ENCODE assay signal across 14 mouse cellular contexts in genomic region chr11:94412562-94412961, GRCm38 (mm10). TPM values are rescaled to one million over a fixed set of nuclear protein-coding genes. Genes with fewer than 3 reads are reported as not detected.
A peak's percentile ranks its signal among the peaks of the same experiment; 100 is the strongest.
DNase-seq lines count a peak whose midpoint lies in the region; ATAC-seq lines count a peak whose summit lies in the region.
"Had no signal": no experiment of that assay in that cellular context is flagged by ENCODE, and none has a peak within 500 bp of the region (broad histone marks: within the 10 kb centered on the region; RNA-seq: fewer than 3 reads in every experiment).

No protein-coding gene starts in this region.

- H3K4me3 ChIP-seq in heart, embryonic 10.5 days = peak overlapping the region; percentile 43; the same call in 1 of the 2 replicates
- peak overlapping the region; percentile 12 for H3K4me3 ChIP-seq in megakaryocyte, embryonic 14.5 days (replicated peaks)
- H3K4me3 ChIP-seq in hindbrain, embryonic 12.5 days = no peak overlapping the region
- no peak overlapping the region for H3K4me3 ChIP-seq in neural tube, embryonic 13.5 days
- H3K4me3 ChIP-seq: liver, embryonic 12.5 days had no signal

- 0 out of 2 replicates have a peak overlapping the region, but pooled peaks have one; percentile 33 for H3K4me2 ChIP-seq in hindbrain, embryonic 12.5 days (replicated peaks)
- peak overlapping the region; percentile 34; the same call in 1 of the 2 replicates for H3K4me2 ChIP-seq in neural tube, embryonic 13.5 days
- H3K4me2 ChIP-seq: liver, embryonic 12.5 days had no signal

- H3K9ac ChIP-seq in hindbrain, embryonic 12.5 days = no peak overlapping the region
- no peak overlapping the region for H3K9ac ChIP-seq in neural tube, embryonic 13.5 days
- H3K9ac ChIP-seq: liver, embryonic 12.5 days had no signal

- WGBS in heart, embryonic 10.5 days = 17% methylated on average over 2 of the region's 2 CpGs
- WGBS in hindbrain, embryonic 12.5 days = 65% methylated on average over 2 of the region's 2 CpGs
- 75% methylated on average over 2 of the region's 2 CpGs for WGBS in neural tube, embryonic 13.5 days

- H3K36me3 ChIP-seq in heart, embryonic 10.5 days = 0 out of 2 replicates have a peak, but pooled peaks cover 4% of the 10 kb centered on the region
- H3K36me3 ChIP-seq in megakaryocyte, embryonic 14.5 days (replicated peaks; ENCODE audit: low read length) = no peaks in the 10 kb centered on the region
- H3K36me3 ChIP-seq in hindbrain, embryonic 12.5 days = peaks cover 39% of the 10 kb centered on the region
- peaks cover 46% of the 10 kb centered on the region for H3K36me3 ChIP-seq in neural tube, embryonic 13.5 days
- H3K36me3 ChIP-seq: liver, embryonic 12.5 days had no signal

- peaks cover 87% of the 10 kb centered on the region for H3K27me3 ChIP-seq in heart, embryonic 10.5 days (ENCODE audit: insufficient read depth, poor library complexity, severe bottlenecking)
- peaks cover 95% of the 10 kb centered on the region for H3K27me3 ChIP-seq in megakaryocyte, embryonic 14.5 days (replicated peaks)
- peaks cover 9% of the 10 kb centered on the region for H3K27me3 ChIP-seq in hindbrain, embryonic 12.5 days
- peaks cover 13% of the 10 kb centered on the region for H3K27me3 ChIP-seq in neural tube, embryonic 13.5 days

- intact Hi-C loops in heart, postnatal 10 days (cut with DNase I) = loop anchor here (5.0 kb wide), 1 partner anchor 130 kb away; no protein-coding TSS in a partner anchor

- H3K4me1 ChIP-seq in heart, embryonic 10.5 days = peaks cover 64% of the 10 kb centered on the region
- H3K4me1 ChIP-seq in megakaryocyte, embryonic 14.5 days = peaks cover 22% of the 10 kb centered on the region
- H3K4me1 ChIP-seq in hindbrain, embryonic 12.5 days = peaks cover 62% of the 10 kb centered on the region
- peaks cover 65% of the 10 kb centered on the region for H3K4me1 ChIP-seq in neural tube, embryonic 13.5 days (replicated peaks)

- no peaks in the 10 kb centered on the region for H3K9me3 ChIP-seq in heart, embryonic 10.5 days
- no peaks in the 10 kb centered on the region for H3K9me3 ChIP-seq in megakaryocyte, embryonic 14.5 days
- H3K9me3 ChIP-seq in hindbrain, embryonic 12.5 days (replicated peaks) = no peaks in the 10 kb centered on the region
- H3K9me3 ChIP-seq in neural tube, embryonic 13.5 days = no peaks in the 10 kb centered on the region
- H3K9me3 ChIP-seq: liver, embryonic 12.5 days had no signal

- no peak for ATAC-seq in megakaryocyte, adult 5-6 weeks (ENCODE audit: poor library complexity, severe bottlenecking)
- no peak for ATAC-seq in hindbrain, embryonic 12.5 days (ENCODE audit: low FRiP score)
- no peak for ATAC-seq in neural tube, embryonic 13.5 days (ENCODE audit: low read depth)
- no peak for ATAC-seq in megakaryocyte progenitor cell, adult 5-6 weeks (replicated peaks; ENCODE audit: poor library complexity)
- ATAC-seq: liver, embryonic 12.5 days had no signal

- no peak for DNase-seq in heart, embryonic 10.5 days (ENCODE audit: low spot score)
- no peak for DNase-seq in heart, postnatal 10 days
- no peak for DNase-seq in kidney, adult 18-20 months
- DNase-seq: adrenal gland, adult 8-10 months; cerebellum, adult 8-10 months; embryo, embryonic 11 days; right cerebral cortex, postnatal 25 days had no signal

- H3K27ac ChIP-seq in heart, embryonic 10.5 days = peak overlapping the region; percentile 59
- H3K27ac ChIP-seq in hindbrain, embryonic 12.5 days = peak overlapping the region; percentile 84
- 0 out of 2 replicates have a peak overlapping the region, but pooled peaks have one; percentile 71 for H3K27ac ChIP-seq in neural tube, embryonic 13.5 days (replicated peaks)
- H3K27ac ChIP-seq: kidney, postnatal 0 days; liver, embryonic 12.5 days had no signal

RNA-seq across cellular contexts. Expression of gene Abcc3, which starts 19.8 kb away (rescaled TPM):
- polyA plus RNA-seq in heart, embryonic 10.5 days (2016; fragmentation: Nextera tagmentation; extraction: Ambion mirVana) = 0.48 and 0.88 TPM in 2 replicates
- total RNA-seq in heart, postnatal 10 days (2021) = 1 to 10 TPM; 2.8 TPM
- 6.3 TPM in 1 of 2 replicates, not detected in the other for polyA plus RNA-seq in megakaryocyte, embryonic 14.5 days (2012; ENCODE audit: insufficient read depth, low replicate concordance)
- 1.1 and 1.8 TPM in 2 replicates for total RNA-seq in megakaryocyte, adult 5-6 weeks (2015)
- 1.4 and 1.8 TPM in 2 replicates for total RNA-seq in megakaryocyte, adult 5-6 weeks (2017)
- 0.81 and 1.2 TPM in 2 replicates for polyA plus RNA-seq in hindbrain, embryonic 12.5 days (2016; fragmentation: Nextera tagmentation; extraction: Ambion mirVana)
- 0.68 and 1.0 TPM in 2 replicates for polyA plus RNA-seq in neural tube, embryonic 13.5 days (2015; fragmentation: Nextera tagmentation; extraction: Ambion mirVana)
- total RNA-seq in megakaryocyte progenitor cell, adult 5-6 weeks (2015) = 0.07 and 0.56 TPM in 2 replicates
- total RNA-seq in megakaryocyte progenitor cell, adult 5-6 weeks (2017) = 0.17 TPM in 1 of 2 replicates, not detected in the other

Comparison
In these comparisons a context has a peak if more than half of its experiments do, and no peak if none do; other contexts are left out.
1. H3K4me3 ChIP-seq: peak in heart, embryonic 10.5 days (single experiment) and megakaryocyte, embryonic 14.5 days (single experiment); none in hindbrain, embryonic 12.5 days (single experiment) and neural tube, embryonic 13.5 days (single experiment).
2. Peak in every context shown above with its lines, with median percentiles within 50 percentile points of each other: H3K27ac ChIP-seq.